Mouse (Mus musculus): ENCODE measurements around the gene Lias. TPM values are rescaled to one million over a fixed set of nuclear protein-coding genes. Genes with fewer than 3 reads are reported as not detected.

Lias gene
- polyA plus RNA-seq (2015; fragmentation: Nextera tagmentation; extraction: Ambion mirVana): 52.9 and 57.5 TPM in 2 replicates

- Histone ChIP-seq H3K36me3 (ENCODE audit: control insufficient read depth, insufficient read depth, low read length) (peaks cover 11% of the 10 kb centered on the region; the same call in 1 of the 2 replicates), H3K27me3 (ENCODE audit: control insufficient read depth, insufficient read depth, low read length) (no peaks in the 10 kb centered on the region), H3K27ac (ENCODE audit: low read length) (peak within 1 kb of the TSS; percentile 86), H3K4me3 (replicated peaks; ENCODE audit: low read length) (peak within 1 kb of the TSS; percentile 100), H3K4me2 (ENCODE audit: low read depth, low read length) (peak within 1 kb of the TSS; percentile 91), H3K9ac (ENCODE audit: low read length) (peak within 1 kb of the TSS; percentile 99), H3K9me3 (replicated peaks; ENCODE audit: control insufficient read depth, low read length) (no peaks in the 10 kb centered on the region), H3K4me1 (ENCODE audit: control insufficient read depth, insufficient read depth, low read length) (peaks cover 11% of the 10 kb centered on the region)
- under 1% methylated on average over 83 of the region's 83 CpGs for WGBS
- ATAC-seq (ENCODE audit: insufficient read depth, low FRiP score): peak; percentile 95
These were observed at the start of gene Lias, which contains the start of gene Rpl9 for GRCm38 (mm10) chr5:65390648-65391644. Gene Lias (plus strand): TSS chr5:65391497. Gene Rpl9 (minus strand): TSS chr5:65391444.

- WGBS: 58% methylated on average over 15 of the region's 15 CpGs
- peak within 1 kb of the TSS; percentile 38 for H3K4me2 ChIP-seq (ENCODE audit: low read depth, low read length)
- peak within 1 kb of the TSS; percentile 30 for H3K4me3 ChIP-seq (replicated peaks; ENCODE audit: low read length)
- ATAC-seq (ENCODE audit: insufficient read depth, low FRiP score): no peak
- no peak within 1 kb of the TSS for H3K27ac ChIP-seq (ENCODE audit: low read length)
- no peaks in the 10 kb centered on the region for H3K9me3 ChIP-seq (replicated peaks; ENCODE audit: control insufficient read depth, low read length)
- no peaks in the 10 kb centered on the region for H3K27me3 ChIP-seq (ENCODE audit: control insufficient read depth, insufficient read depth, low read length)
- no peaks in the 10 kb centered on the region for H3K36me3 ChIP-seq (ENCODE audit: control insufficient read depth, insufficient read depth, low read length)
- peak within 1 kb of the TSS; percentile 24; the same call in 1 of the 2 replicates for H3K9ac ChIP-seq (ENCODE audit: low read length)
- no peaks in the 10 kb centered on the region for H3K4me1 ChIP-seq (ENCODE audit: control insufficient read depth, insufficient read depth, low read length)
These were observed 43.1 kb upstream of the Lias start, which contains the start of gene Klb for GRCm38 (mm10) chr5:65348168-65348567. Gene Klb (plus strand): TSS chr5:65348314.

- Histone ChIP-seq H3K27me3 (ENCODE audit: control insufficient read depth, insufficient read depth, low read length) (no peaks in the 10 kb centered on the region), H3K36me3 (ENCODE audit: control insufficient read depth, insufficient read depth, low read length) (no peaks in the 10 kb centered on the region), H3K9me3 (replicated peaks; ENCODE audit: control insufficient read depth, low read length) (no peaks in the 10 kb centered on the region; the same call in 1 of the 2 replicates), H3K4me3 (replicated peaks; ENCODE audit: low read length) (no peak overlapping the region), H3K27ac (ENCODE audit: low read length) (no peak overlapping the region), H3K4me1 (ENCODE audit: control insufficient read depth, insufficient read depth, low read length) (no peaks in the 10 kb centered on the region), H3K4me2 (ENCODE audit: low read depth, low read length) (no peak overlapping the region), H3K9ac (ENCODE audit: low read length) (no peak overlapping the region)
- ATAC-seq (ENCODE audit: insufficient read depth, low FRiP score): no peak
- WGBS: 56% methylated on average over 10 of the region's 10 CpGs
These were observed 40.8 kb upstream of the Lias start for GRCm38 (mm10) chr5:65350508-65350907.

GRCm38 (mm10) chr5:65354097-65354496 is 37.2 kb upstream of the Lias start:
- H3K4me2 ChIP-seq (ENCODE audit: low read depth, low read length): no peak overlapping the region
- no peak overlapping the region for H3K27ac ChIP-seq (ENCODE audit: low read length)
- no peaks in the 10 kb centered on the region for H3K4me1 ChIP-seq (ENCODE audit: control insufficient read depth, insufficient read depth, low read length)
- WGBS: 54% methylated on average over 3 of the region's 3 CpGs
- no peaks in the 10 kb centered on the region for H3K27me3 ChIP-seq (ENCODE audit: control insufficient read depth, insufficient read depth, low read length)
- H3K9ac ChIP-seq (ENCODE audit: low read length): no peak overlapping the region
- no peaks in the 10 kb centered on the region; the same call in 1 of the 2 replicates for H3K9me3 ChIP-seq (replicated peaks; ENCODE audit: control insufficient read depth, low read length)
- H3K4me3 ChIP-seq (replicated peaks; ENCODE audit: low read length): no peak overlapping the region
- no peaks in the 10 kb centered on the region for H3K36me3 ChIP-seq (ENCODE audit: control insufficient read depth, insufficient read depth, low read length)
- no peak for ATAC-seq (ENCODE audit: insufficient read depth, low FRiP score)

- Histone ChIP-seq H3K4me3 (replicated peaks; ENCODE audit: low read length) (no peak overlapping the region), H3K9me3 (replicated peaks; ENCODE audit: control insufficient read depth, low read length) (no peaks in the 10 kb centered on the region; the same call in 1 of the 2 replicates), H3K27ac (ENCODE audit: low read length) (no peak overlapping the region), H3K27me3 (ENCODE audit: control insufficient read depth, insufficient read depth, low read length) (no peaks in the 10 kb centered on the region), H3K36me3 (ENCODE audit: control insufficient read depth, insufficient read depth, low read length) (no peaks in the 10 kb centered on the region), H3K4me2 (ENCODE audit: low read depth, low read length) (no peak overlapping the region), H3K9ac (ENCODE audit: low read length) (no peak overlapping the region), H3K4me1 (ENCODE audit: control insufficient read depth, insufficient read depth, low read length) (no peaks in the 10 kb centered on the region)
- ATAC-seq (ENCODE audit: insufficient read depth, low FRiP score): no peak
- WGBS: 74% methylated on average over 5 of the region's 5 CpGs
These were observed 36.3 kb upstream of the Lias start for GRCm38 (mm10) chr5:65354985-65355384.

GRCm38 (mm10) chr5:65356851-65357250 is 34.4 kb upstream of the Lias start:
- H3K4me2 ChIP-seq (ENCODE audit: low read depth, low read length): no peak overlapping the region
- no peak for ATAC-seq (ENCODE audit: insufficient read depth, low FRiP score)
- no peaks in the 10 kb centered on the region; the same call in 1 of the 2 replicates for H3K9me3 ChIP-seq (replicated peaks; ENCODE audit: control insufficient read depth, low read length)
- H3K36me3 ChIP-seq (ENCODE audit: control insufficient read depth, insufficient read depth, low read length): no peaks in the 10 kb centered on the region
- 75% methylated on average over 6 of the region's 6 CpGs for WGBS
- H3K4me1 ChIP-seq (ENCODE audit: control insufficient read depth, insufficient read depth, low read length): no peaks in the 10 kb centered on the region
- no peak overlapping the region for H3K4me3 ChIP-seq (replicated peaks; ENCODE audit: low read length)
- H3K27me3 ChIP-seq (ENCODE audit: control insufficient read depth, insufficient read depth, low read length): no peaks in the 10 kb centered on the region
- H3K9ac ChIP-seq (ENCODE audit: low read length): no peak overlapping the region
- no peak overlapping the region for H3K27ac ChIP-seq (ENCODE audit: low read length)

GRCm38 (mm10) chr5:65357771-65358170 is 33.5 kb upstream of the Lias start:
- H3K4me3 ChIP-seq (replicated peaks; ENCODE audit: low read length): no peak overlapping the region
- no peaks in the 10 kb centered on the region for H3K27me3 ChIP-seq (ENCODE audit: control insufficient read depth, insufficient read depth, low read length)
- no peak overlapping the region for H3K27ac ChIP-seq (ENCODE audit: low read length)
- no peaks in the 10 kb centered on the region for H3K4me1 ChIP-seq (ENCODE audit: control insufficient read depth, insufficient read depth, low read length)
- H3K4me2 ChIP-seq (ENCODE audit: low read depth, low read length): no peak overlapping the region
- no peaks in the 10 kb centered on the region for H3K36me3 ChIP-seq (ENCODE audit: control insufficient read depth, insufficient read depth, low read length)
- ATAC-seq (ENCODE audit: insufficient read depth, low FRiP score): no peak
- H3K9me3 ChIP-seq (replicated peaks; ENCODE audit: control insufficient read depth, low read length): no peaks in the 10 kb centered on the region; the same call in 1 of the 2 replicates
- H3K9ac ChIP-seq (ENCODE audit: low read length): no peak overlapping the region
- 89% methylated on average over 3 of the region's 3 CpGs for WGBS

GRCm38 (mm10) chr5:65367837-65368236 is 23.5 kb upstream of the Lias start:
- H3K4me3 ChIP-seq (replicated peaks; ENCODE audit: low read length): no peak overlapping the region
- 53% methylated on average over 11 of the region's 11 CpGs for WGBS

GRCm38 (mm10) chr5:65371551-65371950 is 19.7 kb upstream of the Lias start:
- no peak for ATAC-seq (ENCODE audit: insufficient read depth, low FRiP score)
- Histone ChIP-seq H3K9me3 (replicated peaks; ENCODE audit: control insufficient read depth, low read length) (no peaks in the 10 kb centered on the region), H3K36me3 (ENCODE audit: control insufficient read depth, insufficient read depth, low read length) (no peaks in the 10 kb centered on the region), H3K27ac (ENCODE audit: low read length) (no peak overlapping the region), H3K9ac (ENCODE audit: low read length) (no peak overlapping the region), H3K4me3 (replicated peaks; ENCODE audit: low read length) (no peak overlapping the region), H3K27me3 (ENCODE audit: control insufficient read depth, insufficient read depth, low read length) (no peaks in the 10 kb centered on the region), H3K4me2 (ENCODE audit: low read depth, low read length) (no peak overlapping the region), H3K4me1 (ENCODE audit: control insufficient read depth, insufficient read depth, low read length) (no peaks in the 10 kb centered on the region)
- WGBS: 91% methylated on average over 7 of the region's 7 CpGs

More at GRCm38 (mm10) chr5:65367837-65368236, 23.5 kb upstream of the Lias start:
- H3K36me3 ChIP-seq (ENCODE audit: control insufficient read depth, insufficient read depth, low read length): no peaks in the 10 kb centered on the region
- no peaks in the 10 kb centered on the region for H3K4me1 ChIP-seq (ENCODE audit: control insufficient read depth, insufficient read depth, low read length)
- no peak overlapping the region for H3K27ac ChIP-seq (ENCODE audit: low read length)
- no peaks in the 10 kb centered on the region for H3K27me3 ChIP-seq (ENCODE audit: control insufficient read depth, insufficient read depth, low read length)
- no peak for ATAC-seq (ENCODE audit: insufficient read depth, low FRiP score)
- no peak overlapping the region for H3K9ac ChIP-seq (ENCODE audit: low read length)
- no peaks in the 10 kb centered on the region for H3K9me3 ChIP-seq (replicated peaks; ENCODE audit: control insufficient read depth, low read length)
- H3K4me2 ChIP-seq (ENCODE audit: low read depth, low read length): no peak overlapping the region
